Mouse (Mus musculus) liver, postnatal 0 days (tissue): Measurements from ENCODE around the gene Mgat4a. TPM values are rescaled to one million over a fixed set of nuclear protein-coding genes. Genes with fewer than 3 reads are reported as not detected.

ENCODE experiments used
- ATAC-seq: fragments of 200-750 bp; cut with Nextera tagmentation; 2 replicates; pipeline ENCODE4 v1.8.0; 2017; ENCODE audit warnings: mild to moderate bottlenecking, moderate library complexity
- DNase-seq: peaks from one replicate; pipeline ENCODE4 v3.0.0-alpha.2; 2016
- H3K27ac ChIP-seq: fragments of 300-500 bp; sonication (generic); 2 replicates; pipeline ENCODE4 v1.5.1; 2014; ENCODE audit warnings: antibody characterized with exemption, moderate library complexity, mild to moderate bottlenecking, low read depth
- H3K27me3 ChIP-seq: fragments of 300-500 bp; sonication (generic); 2 replicates; pipeline ENCODE4 v1.6.1; 2014; ENCODE audit warnings: low read length, control low read depth, mixed read lengths; ENCODE audit not compliant: insufficient read depth
- H3K36me3 ChIP-seq: fragments of 300-500 bp; sonication (generic); replicated peaks from 2 replicates; pipeline ENCODE4 v1.6.1; 2014; ENCODE audit warnings: mild to moderate bottlenecking, control low read depth, low read length, moderate library complexity, mixed read lengths; ENCODE audit not compliant: insufficient read depth
- H3K4me1 ChIP-seq: fragments of 300-500 bp; sonication (generic); 2 replicates; pipeline ENCODE4 v1.6.1; 2014; ENCODE audit warnings: antibody characterized with exemption, mild to moderate bottlenecking, control low read depth; ENCODE audit not compliant: insufficient read depth
- H3K4me2 ChIP-seq: fragments of 300-500 bp; sonication (generic); 2 replicates; pipeline ENCODE4 v1.6.1; 2014; ENCODE audit warnings: low read depth, mild to moderate bottlenecking, low read length, moderate library complexity, mixed read lengths
- H3K4me3 ChIP-seq: fragments of 300-500 bp; sonication (generic); 2 replicates; pipeline ENCODE4 v1.5.1; 2014; ENCODE audit warnings: low read depth, low read length
- H3K9ac ChIP-seq: fragments of 300-500 bp; sonication (generic); replicated peaks from 2 replicates; pipeline ENCODE4 v1.6.1; 2014; ENCODE audit warnings: mild to moderate bottlenecking, moderate library complexity
- H3K9me3 ChIP-seq: fragments of 300-500 bp; sonication (generic); 2 replicates; pipeline ENCODE4 v1.6.1; 2016; ENCODE audit warnings: mild to moderate bottlenecking, control low read depth, low read length, mixed read lengths
- CTCF ChIP-seq: sonication (generic); IDR thresholded peaks from 2 replicates; pipeline ENCODE4 v1.5.1; 2016; ENCODE audit warnings: antibody characterized with exemption, low read depth
- EP300 ChIP-seq: IDR thresholded peaks from 2 replicates; pipeline ENCODE4 v1.6.1; 2016; ENCODE audit warnings: antibody characterized with exemption, low read depth, mild to moderate bottlenecking
- WGBS: fragments of 180-500 bp; shearing (Covaris S2); extraction: QIAGEN DNeasy Blood & Tissue Kit; methylation state at CpG from one replicate; pipeline ENCODE4 v1.1.7; 2014; ENCODE audit not compliant: insufficient replicate concordance; 5-methylcytosine and 5-hydroxymethylcytosine counted together
- polyA plus RNA-seq: library from polyadenylated mRNA; unstranded; fragments of >200 nt; fragmentation: Nextera tagmentation; extraction: Ambion mirVana; gene quantifications from 2 replicates; pipeline ENCODE4 v1.2.1, GENCODE M21; 2015

The Mgat4a gene
- polyA plus RNA-seq, 1 experiment from 2014 or later, result 0.66 TPM

DNA sequence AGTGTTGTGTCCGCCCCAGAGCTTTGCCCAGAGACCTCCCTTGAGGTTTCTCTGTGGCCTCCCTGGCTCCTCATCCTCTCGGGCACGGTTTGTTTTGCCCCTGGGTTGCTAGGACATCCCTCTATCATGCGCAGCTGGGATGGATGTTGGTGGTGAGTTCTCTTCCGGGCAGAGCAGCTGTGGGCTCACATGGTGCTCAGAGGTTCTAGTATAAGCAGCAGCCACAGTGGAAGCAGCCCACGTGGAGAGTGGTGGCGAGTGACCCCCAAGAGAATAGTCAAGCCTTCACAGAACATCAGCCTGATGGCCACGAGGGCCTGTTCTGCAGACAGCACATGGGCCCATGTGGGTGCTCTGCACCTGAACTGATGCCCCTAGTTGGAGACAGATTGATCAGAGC is 133.6 kb downstream of the Mgat4a start:
- H3K4me3 ChIP-seq, result no peak overlapping the region
- WGBS, result 70% methylated on average over 8 of the region's 8 CpGs
- H3K4me1 ChIP-seq, result no peaks in the 10 kb centered on the region
- H3K27ac ChIP-seq, result no peak overlapping the region
- peaks cover 13% of the 10 kb centered on the region; the same call in 1 of the 2 replicates for H3K36me3 ChIP-seq
- ATAC-seq, result no peak
- no peaks in the 10 kb centered on the region for H3K9me3 ChIP-seq
- TF ChIP-seq CTCF (no peak), EP300 (no peak)
- no peak for DNase-seq
- no peaks in the 10 kb centered on the region for H3K27me3 ChIP-seq
- no peak overlapping the region for H3K4me2 ChIP-seq
- no peak overlapping the region for H3K9ac ChIP-seq

DNA sequence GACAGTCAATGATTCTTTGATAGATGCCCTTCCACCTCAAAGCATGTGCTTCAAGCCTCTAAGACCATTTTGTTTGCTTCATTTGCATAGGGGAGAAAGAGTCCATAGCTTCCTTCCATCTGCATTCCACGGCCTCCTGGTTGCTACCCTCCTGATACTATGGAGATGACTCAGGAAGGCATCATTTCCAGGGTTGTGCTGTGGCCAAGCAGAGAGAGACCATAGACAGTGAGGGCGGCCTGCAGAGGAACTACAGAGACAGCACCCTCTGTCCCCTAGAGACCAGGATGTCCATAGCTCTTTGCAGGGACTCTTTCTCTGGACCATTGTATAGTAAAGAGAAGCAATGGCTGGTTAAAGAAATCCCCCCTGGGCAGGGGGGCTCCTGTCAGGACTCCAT is 135.7 kb downstream of the Mgat4a start:
- no peak overlapping the region for H3K4me3 ChIP-seq
- no peak overlapping the region for H3K4me2 ChIP-seq
- ATAC-seq, result no peak
- no peak for DNase-seq
- no peaks in the 10 kb centered on the region for H3K4me1 ChIP-seq
- no peak overlapping the region for H3K9ac ChIP-seq
- H3K36me3 ChIP-seq, result peaks cover 16% of the 10 kb centered on the region
- H3K9me3 ChIP-seq, result no peaks in the 10 kb centered on the region
- H3K27ac ChIP-seq, result no peak overlapping the region
- no peak for TF ChIP-seq CTCF
- TF ChIP-seq EP300, result no peak
- WGBS, result 73% methylated on average over 2 of the region's 2 CpGs
- no peaks in the 10 kb centered on the region for H3K27me3 ChIP-seq

DNA sequence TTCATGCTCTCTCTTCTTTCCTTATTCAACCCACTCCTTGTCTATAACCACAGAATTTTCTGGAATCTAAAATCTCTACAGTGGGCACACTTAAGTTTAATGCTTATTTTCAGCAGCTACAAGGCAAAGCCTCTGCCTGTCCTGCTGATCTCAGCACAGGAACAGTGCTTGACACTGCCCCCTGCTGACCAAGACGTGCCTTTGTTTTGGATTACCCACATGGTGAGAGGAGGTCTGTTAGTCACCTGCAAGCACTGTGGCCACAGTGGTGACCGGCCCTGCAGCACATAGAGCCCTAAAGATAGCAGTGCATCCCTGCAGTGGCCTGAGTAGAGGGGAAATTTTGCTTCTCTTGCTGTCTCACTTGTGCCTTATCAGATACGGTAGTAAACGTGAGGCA is 139.1 kb downstream of the Mgat4a start:
- WGBS, result 50% methylated on average over 4 of the region's 4 CpGs
- Histone ChIP-seq H3K27me3 (no peaks in the 10 kb centered on the region), H3K4me2 (no peak overlapping the region), H3K27ac (no peak overlapping the region), H3K9me3 (no peaks in the 10 kb centered on the region), H3K4me1 (no peaks in the 10 kb centered on the region), H3K4me3 (no peak overlapping the region), H3K36me3 (peaks cover 31% of the 10 kb centered on the region), H3K9ac (no peak overlapping the region)
- no peak for ATAC-seq
- peak; percentile 59 for DNase-seq
- TF ChIP-seq CTCF (peak; percentile 81), EP300 (no peak)

GRCm38 (mm10) chr1:37399734-37400133 is 141.1 kb downstream of the Mgat4a start:
- no peak for ATAC-seq
- Histone ChIP-seq H3K4me1 (no peaks in the 10 kb centered on the region), H3K4me3 (no peak overlapping the region), H3K27me3 (no peaks in the 10 kb centered on the region), H3K36me3 (peaks cover 32% of the 10 kb centered on the region), H3K27ac (no peak overlapping the region), H3K9ac (no peak overlapping the region), H3K9me3 (no peaks in the 10 kb centered on the region), H3K4me2 (no peak overlapping the region)
- DNase-seq, result no peak
- 75% methylated on average over 8 of the region's 8 CpGs for WGBS
- TF ChIP-seq EP300, result no peak
- TF ChIP-seq CTCF, result no peak

GRCm38 (mm10) chr1:37398961-37399360 is 141.9 kb downstream of the Mgat4a start:
- H3K9ac ChIP-seq, result no peak overlapping the region
- no peaks in the 10 kb centered on the region for H3K4me1 ChIP-seq
- H3K27me3 ChIP-seq, result no peaks in the 10 kb centered on the region
- 68% methylated on average over 3 of the region's 3 CpGs for WGBS
- no peak overlapping the region for H3K27ac ChIP-seq
- no peak for TF ChIP-seq EP300
- no peak for TF ChIP-seq CTCF
- peaks cover 31% of the 10 kb centered on the region for H3K36me3 ChIP-seq
- DNase-seq (no peak), ATAC-seq (no peak)
- H3K9me3 ChIP-seq, result no peaks in the 10 kb centered on the region
- no peak overlapping the region for H3K4me3 ChIP-seq
- no peak overlapping the region for H3K4me2 ChIP-seq

GRCm38 (mm10) chr1:37396481-37396880 is 144.3 kb downstream of the Mgat4a start:
- ATAC-seq, result no peak
- WGBS, result 68% methylated on average over 1 of the region's 1 CpGs
- Histone ChIP-seq H3K4me2 (no peak overlapping the region), H3K27me3 (no peaks in the 10 kb centered on the region), H3K27ac (no peak overlapping the region), H3K36me3 (peaks cover 31% of the 10 kb centered on the region), H3K4me1 (no peaks in the 10 kb centered on the region), H3K4me3 (no peak overlapping the region), H3K9ac (no peak overlapping the region), H3K9me3 (no peaks in the 10 kb centered on the region)
- TF ChIP-seq CTCF (no peak), EP300 (no peak)
- DNase-seq, result no peak

DNA sequence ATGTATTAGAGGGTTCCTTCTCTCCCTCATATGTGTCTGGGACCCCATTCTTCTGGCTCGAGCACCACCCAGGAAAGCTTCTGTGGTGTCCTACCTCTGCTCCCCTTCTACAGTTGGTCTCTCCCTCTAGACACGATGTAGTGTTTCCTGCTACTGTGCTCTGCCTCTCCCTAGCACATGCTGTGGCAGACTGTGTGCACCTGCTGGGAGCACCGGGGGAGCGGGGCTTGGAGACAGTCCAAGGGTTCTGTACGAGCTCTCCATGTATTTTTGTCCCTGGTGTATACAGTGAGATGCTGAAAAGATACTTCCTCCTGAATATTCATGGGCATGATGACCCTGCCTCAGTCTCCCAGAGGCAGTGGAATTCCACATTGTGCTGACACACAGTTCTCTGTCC is 147.6 kb downstream of the Mgat4a start:
- Histone ChIP-seq H3K27me3 (no peaks in the 10 kb centered on the region), H3K9ac (no peak overlapping the region), H3K4me1 (no peaks in the 10 kb centered on the region), H3K4me2 (no peak overlapping the region), H3K9me3 (no peaks in the 10 kb centered on the region), H3K4me3 (no peak overlapping the region), H3K27ac (no peak overlapping the region), H3K36me3 (peaks cover 33% of the 10 kb centered on the region)
- no peak for DNase-seq
- WGBS, result 76% methylated on average over 5 of the region's 5 CpGs
- no peak for ATAC-seq
- TF ChIP-seq EP300, result no peak

Other genes starting within 250 kb of the Mgat4a start
- gene Inpp4a, start 241.2 kb downstream of the Mgat4a start, polyA plus RNA-seq, result 5.0 and 6.7 TPM in 2 replicates
- 19.6 and 23.0 TPM in 2 replicates for gene Coa5, start 110.9 kb downstream of the Mgat4a start, polyA plus RNA-seq
- 77.0 and 78.6 TPM in 2 replicates for gene Unc50, start 110.9 kb downstream of the Mgat4a start, polyA plus RNA-seq
- 0.20 and 0.22 TPM in 2 replicates for gene 2010300C02Rik, start 179.1 kb upstream of the Mgat4a start, polyA plus RNA-seq